ENCODE assay signal across 9 mouse cellular contexts in genomic region chr10:80584642-80585552, GRCm38 (mm10). TPM values are rescaled to one million over a fixed set of nuclear protein-coding genes. Genes with fewer than 3 reads are reported as not detected.
DNase-seq lines count a peak whose midpoint lies in the region; ATAC-seq and TF ChIP-seq lines count a peak whose summit lies in the region.
"Had no signal": no experiment of that assay in that cellular context is flagged by ENCODE, and none has a peak within 500 bp of the region (broad histone marks: within the 10 kb centered on the region; RNA-seq: fewer than 3 reads in every experiment).

No protein-coding gene starts in this region.

- H3K9ac ChIP-seq in liver, adult 2 months (ENCODE audit: low read depth, low read length) = peak overlapping the region; percentile 20
- no peak overlapping the region for H3K9ac ChIP-seq in intestine, postnatal 0 days (ENCODE audit: low read depth, low read length)
- peak overlapping the region; percentile 23; the same call in 1 of the 2 replicates for H3K9ac ChIP-seq in stomach, postnatal 0 days (ENCODE audit: low read length)

- peaks cover 42% of the 10 kb centered on the region for H3K79me2 ChIP-seq in liver, adult 2 months (ENCODE audit: control insufficient read depth, insufficient read depth, low read length)

- TF ChIP-seq EP300 in stomach, postnatal 0 days (optimal IDR thresholded peaks at IDR 0.05) = no peak

- H3K27ac ChIP-seq in gastrocnemius, adult 2 months = peak overlapping the region; percentile 90
- peak overlapping the region; percentile 69 for H3K27ac ChIP-seq in liver, adult 2 months (replicated peaks; ENCODE audit: insufficient read depth, low read depth, low read length)
- peak overlapping the region; percentile 28 for H3K27ac ChIP-seq in intestine, postnatal 0 days (ENCODE audit: low read depth, low read length)
- H3K27ac ChIP-seq in stomach, postnatal 0 days (replicated peaks) = peak overlapping the region; percentile 30; the same call in 1 of the 2 replicates

- H3K4me3 ChIP-seq in gastrocnemius, adult 2 months = peak overlapping the region; percentile 94
- H3K4me3 ChIP-seq in liver, adult 2 months (ENCODE audit: insufficient read depth, low read depth, low read length) = no peak overlapping the region
- H3K4me3 ChIP-seq in intestine, postnatal 0 days (ENCODE audit: low read depth, low read length) = no peak overlapping the region
- no peak overlapping the region for H3K4me3 ChIP-seq in stomach, postnatal 0 days (ENCODE audit: low read depth, low read length)

- no peaks in the 10 kb centered on the region for H3K36me3 ChIP-seq in liver, adult 2 months (ENCODE audit: control insufficient read depth, insufficient read depth, low read length)
- peaks cover 41% of the 10 kb centered on the region; the same call in 1 of the 2 replicates for H3K36me3 ChIP-seq in intestine, postnatal 0 days (ENCODE audit: control insufficient read depth, insufficient read depth)
- peaks cover 19% of the 10 kb centered on the region for H3K36me3 ChIP-seq in stomach, postnatal 0 days (ENCODE audit: control insufficient read depth, insufficient read depth, low read length)

- DNase-seq in gastrocnemius, adult 2 months = no peak
- no peak for DNase-seq in gastrocnemius, postnatal 10 days
- no peak for DNase-seq in liver, adult 2 months (ENCODE audit: extremely low read depth, low read depth, low spot score)
- no peak for DNase-seq in liver
- no peak for DNase-seq in stomach, postnatal 0 days (ENCODE audit: low spot score)
- no peak for DNase-seq in embryo, embryonic 11 days
- DNase-seq in right cerebral cortex, postnatal 36 days (ENCODE audit: low spot score in 2 of 2) = no peak
- DNase-seq: adrenal gland, adult 2 months had no signal

- no peaks in the 10 kb centered on the region for H3K9me3 ChIP-seq in intestine, postnatal 0 days (ENCODE audit: control insufficient read depth)
- no peaks in the 10 kb centered on the region for H3K9me3 ChIP-seq in stomach, postnatal 0 days (ENCODE audit: control insufficient read depth, low read length)

- no peak for TF ChIP-seq CTCF in gastrocnemius, adult 2 months (IDR thresholded peaks at IDR 0.05)
- TF ChIP-seq CTCF in liver, adult 2 months (IDR thresholded peaks at IDR 0.05; ENCODE audit: low read depth, low read length) = no peak
- no peak for TF ChIP-seq CTCF in intestine, postnatal 0 days (IDR thresholded peaks at IDR 0.05; ENCODE audit: low read depth)
- TF ChIP-seq CTCF in stomach, postnatal 0 days (IDR thresholded peaks at IDR 0.05; ENCODE audit: low read depth) = no peak

- no peaks in the 10 kb centered on the region for H3K27me3 ChIP-seq in liver, adult 2 months (ENCODE audit: control insufficient read depth, insufficient read depth, low read length)
- H3K27me3 ChIP-seq in intestine, postnatal 0 days (replicated peaks; ENCODE audit: control insufficient read depth, insufficient read depth, low read length) = no peaks in the 10 kb centered on the region
- H3K27me3 ChIP-seq in stomach, postnatal 0 days (ENCODE audit: control insufficient read depth, insufficient read depth, low read length) = no peaks in the 10 kb centered on the region

- no peak for TF ChIP-seq POLR2A in liver, adult 2 months (IDR thresholded peaks at IDR 0.05; ENCODE audit: extremely low read depth, insufficient read depth, low read length)

- ATAC-seq in intestine, postnatal 0 days = no peak
- ATAC-seq in stomach, postnatal 0 days (ENCODE audit: low FRiP score, low TSS enrichment) = no peak

- peaks cover 27% of the 10 kb centered on the region for H3K4me1 ChIP-seq in liver, adult 2 months (ENCODE audit: control insufficient read depth, insufficient read depth, low read length)
- peaks cover 9% of the 10 kb centered on the region; the same call in 1 of the 2 replicates for H3K4me1 ChIP-seq in intestine, postnatal 0 days (replicated peaks; ENCODE audit: control insufficient read depth, insufficient read depth, low read length)
- H3K4me1 ChIP-seq in stomach, postnatal 0 days (replicated peaks; ENCODE audit: control insufficient read depth, insufficient read depth) = peaks cover 6% of the 10 kb centered on the region; the same call in 1 of the 2 replicates

- intact Hi-C loops in gastrocnemius, adult 2 months (cut with DNase I) = no loop called here

- WGBS in liver, adult 2 months = 61% methylated on average over 12 of the region's 12 CpGs
- 66% methylated on average over 12 of the region's 12 CpGs for WGBS in intestine, postnatal 0 days
- 75% methylated on average over 12 of the region's 12 CpGs for WGBS in stomach, postnatal 0 days

- peak overlapping the region; percentile 32; the same call in 1 of the 2 replicates for H3K4me2 ChIP-seq in intestine, postnatal 0 days (replicated peaks; ENCODE audit: low read depth)
- peak overlapping the region; percentile 17; the same call in 1 of the 2 replicates for H3K4me2 ChIP-seq in stomach, postnatal 0 days (replicated peaks; ENCODE audit: low read depth)

RNA-seq across cellular contexts. Expression of gene Abhd17a, which starts 5.2 kb away (rescaled TPM):
- total RNA-seq in gastrocnemius, adult 2 months (2021) = 10 to 100 TPM; 60.6 to 61.7 TPM
- total RNA-seq in gastrocnemius, postnatal 10 days (2021) = 10 to 100 TPM; 69.6 to 73.3 TPM
- 45.7 and 59.3 TPM in 2 replicates for total RNA-seq in liver, adult 2 months (2014; rRNA removed)
- polyA plus RNA-seq in liver, adult 2 months (2012; rRNA removed) = 194 and 205 TPM in 2 replicates
- 116 and 117 TPM in 2 replicates for polyA plus RNA-seq in intestine, postnatal 0 days (2015; fragmentation: Nextera tagmentation; extraction: Ambion mirVana)
- polyA plus RNA-seq in stomach, postnatal 0 days (2015; fragmentation: Nextera tagmentation; extraction: Ambion mirVana) = 92.5 and 103 TPM in 2 replicates

RNA-seq across cellular contexts. Expression of gene Klf16, which starts 7.8 kb away (rescaled TPM):
- 1 to 10 TPM in 1 of 2 experiments, under 1 TPM in 1; 0.92 to 1.9 TPM for total RNA-seq in gastrocnemius, adult 2 months (2021)
- total RNA-seq in gastrocnemius, postnatal 10 days (2021) = 1 to 10 TPM; 3.5 to 5.8 TPM
- 0.74 and 1.3 TPM in 2 replicates for total RNA-seq in liver, adult 2 months (2014; rRNA removed)
- polyA plus RNA-seq in liver, adult 2 months (2012; rRNA removed) = 4.2 and 5.5 TPM in 2 replicates
- 4.8 and 5.3 TPM in 2 replicates for polyA plus RNA-seq in intestine, postnatal 0 days (2015; fragmentation: Nextera tagmentation; extraction: Ambion mirVana)
- 8.3 and 8.4 TPM in 2 replicates for polyA plus RNA-seq in stomach, postnatal 0 days (2015; fragmentation: Nextera tagmentation; extraction: Ambion mirVana)

RNA-seq across cellular contexts. Expression of gene Scamp4, which starts 17.8 kb away (rescaled TPM):
- 10 to 100 TPM; 17.0 to 17.5 TPM for total RNA-seq in gastrocnemius, adult 2 months (2021)
- 10 to 100 TPM; 18.4 to 23.9 TPM for total RNA-seq in gastrocnemius, postnatal 10 days (2021)
- total RNA-seq in liver, adult 2 months (2014; rRNA removed) = 7.6 and 11.4 TPM in 2 replicates
- 61.2 and 63.2 TPM in 2 replicates for polyA plus RNA-seq in liver, adult 2 months (2012; rRNA removed)
- polyA plus RNA-seq in intestine, postnatal 0 days (2015; fragmentation: Nextera tagmentation; extraction: Ambion mirVana) = 86.5 and 88.5 TPM in 2 replicates
- 67.8 and 77.3 TPM in 2 replicates for polyA plus RNA-seq in stomach, postnatal 0 days (2015; fragmentation: Nextera tagmentation; extraction: Ambion mirVana)

RNA-seq across cellular contexts. Expression of gene Adat3, which starts 17.8 kb away (rescaled TPM):
- total RNA-seq in gastrocnemius, adult 2 months (2021) = under 1 TPM; 0.48 to 0.89 TPM
- 1 to 10 TPM in 1 of 2 experiments, under 1 TPM in 1; 0.99 to 1.3 TPM for total RNA-seq in gastrocnemius, postnatal 10 days (2021)
- 0.28 and 1.4 TPM in 2 replicates for total RNA-seq in liver, adult 2 months (2014; rRNA removed)
- 3.3 and 5.5 TPM in 2 replicates for polyA plus RNA-seq in liver, adult 2 months (2012; rRNA removed)
- 5.4 and 6.6 TPM in 2 replicates for polyA plus RNA-seq in intestine, postnatal 0 days (2015; fragmentation: Nextera tagmentation; extraction: Ambion mirVana)
- 4.1 and 4.3 TPM in 2 replicates for polyA plus RNA-seq in stomach, postnatal 0 days (2015; fragmentation: Nextera tagmentation; extraction: Ambion mirVana)

RNA-seq across cellular contexts. Expression of gene Gm49322, which starts 20.9 kb away (rescaled TPM):
- total RNA-seq in gastrocnemius, adult 2 months (2021) = under 1 TPM; 0.28 to 0.38 TPM
- total RNA-seq in gastrocnemius, postnatal 10 days (2021) = 1 to 10 TPM in 1 of 2 experiments, under 1 TPM in 1; 0.45 to 1.2 TPM
- total RNA-seq in liver, adult 2 months (2014; rRNA removed) = 0.28 and 0.34 TPM in 2 replicates
- polyA plus RNA-seq in liver, adult 2 months (2012; rRNA removed) = 0.54 and 0.70 TPM in 2 replicates
- polyA plus RNA-seq in intestine, postnatal 0 days (2015; fragmentation: Nextera tagmentation; extraction: Ambion mirVana) = 2.3 and 2.6 TPM in 2 replicates
- 1.4 and 1.7 TPM in 2 replicates for polyA plus RNA-seq in stomach, postnatal 0 days (2015; fragmentation: Nextera tagmentation; extraction: Ambion mirVana)

Comparison
In these comparisons a context has a peak if more than half of its experiments do, and no peak if none do; other contexts are left out.
1. H3K27ac ChIP-seq: peak in every context shown above with its lines; median percentile 90 in gastrocnemius, adult 2 months; 69 in liver, adult 2 months; 30 in stomach, postnatal 0 days; 28 in intestine, postnatal 0 days.